Comparison of ENCODE assay signal across 9 mouse cellular contexts in genomic region chr17:44256583-44256982, GRCm38 (mm10).
DNase-seq lines count a peak whose midpoint lies in the region; ATAC-seq and TF ChIP-seq lines count a peak whose summit lies in the region.
"Had no signal": no experiment of that assay in that cellular context is flagged by ENCODE, and none has a peak within 500 bp of the region (broad histone marks: within the 10 kb centered on the region; RNA-seq: fewer than 3 reads in every experiment).

No protein-coding gene starts in this region.

- no peaks in the 10 kb centered on the region for H3K27me3 ChIP-seq in cerebellum, adult 2 months (ENCODE audit: control insufficient read depth, insufficient read depth, low read length)
- peaks cover 10% of the 10 kb centered on the region; the same call in 1 of the 2 replicates for H3K27me3 ChIP-seq in hindbrain, embryonic 15.5 days

- H3K9me3 ChIP-seq in hindbrain, embryonic 15.5 days = no peaks in the 10 kb centered on the region
- H3K9me3 ChIP-seq: neural tube, embryonic 12.5 days had no signal

- no peaks in the 10 kb centered on the region for H3K4me1 ChIP-seq in cerebellum, adult 2 months (ENCODE audit: control insufficient read depth, insufficient read depth, low read length)
- peaks cover 6% of the 10 kb centered on the region; the same call in 1 of the 2 replicates for H3K4me1 ChIP-seq in hindbrain, embryonic 15.5 days (replicated peaks)
- H3K4me1 ChIP-seq: neural tube, embryonic 12.5 days had no signal

- TF ChIP-seq POLR2A in cerebellum, adult 2 months (IDR thresholded peaks at IDR 0.05; ENCODE audit: borderline replicate concordance, insufficient read depth, low read length) = no peak

- no peak overlapping the region for H3K27ac ChIP-seq in cerebellum, adult 2 months (ENCODE audit: insufficient read depth, low read length)
- no peak overlapping the region for H3K27ac ChIP-seq in hindbrain, embryonic 15.5 days (replicated peaks)
- H3K27ac ChIP-seq: neural tube, embryonic 12.5 days had no signal

- H3K36me3 ChIP-seq in hindbrain, embryonic 15.5 days = no peaks in the 10 kb centered on the region
- H3K36me3 ChIP-seq: neural tube, embryonic 12.5 days had no signal

- no peak overlapping the region for H3K9ac ChIP-seq in hindbrain, embryonic 15.5 days
- H3K9ac ChIP-seq: neural tube, embryonic 12.5 days had no signal

- ATAC-seq in hindbrain, embryonic 15.5 days (ENCODE audit: low FRiP score, low read depth) = peak; percentile 69; the same call in 1 of the 2 replicates
- peak; percentile 95 for ATAC-seq in megakaryocyte, adult 5-6 weeks (ENCODE audit: poor library complexity, severe bottlenecking)

- 4% methylated on average over 6 of the region's 6 CpGs for whole genome bisulfite sequencing in cerebellum, adult 2 months
- WGBS in hindbrain, embryonic 15.5 days = 6% methylated on average over 6 of the region's 6 CpGs

- peak; percentile 90 for DNase-seq in NIH3T3 (ENCODE audit: low read depth)
- DNase-seq in cerebellum, adult 2 months = peak; percentile 22 to 54
- DNase-seq in forelimb bud, embryonic 11.5 days (ENCODE audit: low read depth, low spot score) = peak; percentile 86
- peak; percentile 50 to 69 for DNase-seq in layer of hippocampus, postnatal 14 days (ENCODE audit: low spot score in 2 of 2)
- peak; percentile 66 for DNase-seq in retina, postnatal 7 days (ENCODE audit: low read depth, low spot score)
- DNase-seq in urinary bladder, adult 2 months (ENCODE audit: low spot score) = peak; percentile 42

- no peak overlapping the region for H3K4me2 ChIP-seq in hindbrain, embryonic 15.5 days
- H3K4me2 ChIP-seq: neural tube, embryonic 12.5 days had no signal

- H3K4me3 ChIP-seq in cerebellum, adult 2 months (replicated peaks; ENCODE audit: insufficient read depth, low read depth, low read length) = no peak overlapping the region
- no peak overlapping the region for H3K4me3 ChIP-seq in hindbrain, embryonic 15.5 days
- H3K4me3 ChIP-seq: neural tube, embryonic 12.5 days had no signal

- peak; percentile 71 for TF ChIP-seq CTCF in cerebellum, adult 2 months (IDR thresholded peaks at IDR 0.05; ENCODE audit: borderline replicate concordance, insufficient read depth, low read depth, low read length)

Comparison
In these comparisons a context has a peak if more than half of its experiments do, and no peak if none do; other contexts are left out.
1. DNase-seq: peak in every context shown above with its lines; median percentile 90 in NIH3T3; 86 in forelimb bud, embryonic 11.5 days; 66 in retina, postnatal 7 days; 60 in layer of hippocampus, postnatal 14 days; 42 in urinary bladder, adult 2 months; 38 in cerebellum, adult 2 months.